Mouse (Mus musculus): ENCODE results near the gene Tgfa. TPM values are rescaled to one million over a fixed set of nuclear protein-coding genes. Genes with fewer than 3 reads are reported as not detected.

The Tgfa gene
- polyA plus RNA-seq, 1 experiment from 2014 or later, result 7.8 TPM

- WGBS, result 35% methylated on average over 1 of the region's 1 CpGs
- Histone ChIP-seq H3K4me3 (no peak overlapping the region), H3K27me3 (no peaks in the 10 kb centered on the region), H3K4me1 (peaks cover 15% of the 10 kb centered on the region), H3K4me2 (no peak overlapping the region), H3K9me3 (no peaks in the 10 kb centered on the region), H3K9ac (no peak overlapping the region), H3K36me3 (no peaks in the 10 kb centered on the region), H3K27ac (no peak overlapping the region; the same call in 1 of the 2 replicates)
- ATAC-seq (ENCODE audit: insufficient number of reproducible peaks, low FRiP score, low TSS enrichment, low read depth), result peak; percentile 69; the same call in 1 of the 2 replicates
These were observed 122.0 kb downstream of the Tgfa start for GRCm38 (mm10) chr6:86317066-86317465.

GRCm38 (mm10) chr6:86318855-86319254, 123.8 kb downstream of the Tgfa start:
- WGBS, result 48% methylated on average over 4 of the region's 4 CpGs
- Histone ChIP-seq H3K27me3 (no peaks in the 10 kb centered on the region), H3K36me3 (no peaks in the 10 kb centered on the region), H3K4me3 (no peak overlapping the region), H3K27ac (no peak overlapping the region), H3K4me1 (peaks cover 13% of the 10 kb centered on the region), H3K4me2 (no peak overlapping the region), H3K9ac (no peak overlapping the region), H3K9me3 (no peaks in the 10 kb centered on the region)
- no peak for ATAC-seq (ENCODE audit: insufficient number of reproducible peaks, low FRiP score, low TSS enrichment, low read depth)

- H3K4me2 ChIP-seq, result no peak overlapping the region
- H3K4me1 ChIP-seq, result peaks cover 9% of the 10 kb centered on the region
- no peaks in the 10 kb centered on the region for H3K27me3 ChIP-seq
- H3K36me3 ChIP-seq, result no peaks in the 10 kb centered on the region
- WGBS, result 83% methylated on average over 5 of the region's 5 CpGs
- H3K4me3 ChIP-seq, result no peak overlapping the region
- no peaks in the 10 kb centered on the region for H3K9me3 ChIP-seq
- H3K9ac ChIP-seq, result no peak overlapping the region
- no peak for ATAC-seq (ENCODE audit: insufficient number of reproducible peaks, low FRiP score, low TSS enrichment, low read depth)
- no peak overlapping the region for H3K27ac ChIP-seq
These were observed 127.1 kb downstream of the Tgfa start for GRCm38 (mm10) chr6:86322031-86322563.

GRCm38 (mm10) chr6:86322991-86323390, 128.0 kb downstream of the Tgfa start:
- Histone ChIP-seq H3K36me3 (no peaks in the 10 kb centered on the region), H3K4me1 (peaks cover 7% of the 10 kb centered on the region; the same call in 1 of the 2 replicates), H3K9ac (no peak overlapping the region), H3K4me2 (no peak overlapping the region), H3K27ac (no peak overlapping the region), H3K4me3 (no peak overlapping the region), H3K9me3 (no peaks in the 10 kb centered on the region), H3K27me3 (no peaks in the 10 kb centered on the region)
- WGBS, result 89% methylated on average over 9 of the region's 9 CpGs
- no peak for ATAC-seq (ENCODE audit: insufficient number of reproducible peaks, low FRiP score, low TSS enrichment, low read depth)

- no peak for ATAC-seq (ENCODE audit: insufficient number of reproducible peaks, low FRiP score, low TSS enrichment, low read depth)
- Histone ChIP-seq H3K27ac (peak overlapping the region; percentile 55), H3K36me3 (no peaks in the 10 kb centered on the region), H3K9ac (no peak overlapping the region), H3K27me3 (no peaks in the 10 kb centered on the region), H3K4me3 (no peak overlapping the region), H3K9me3 (no peaks in the 10 kb centered on the region), H3K4me1 (peaks cover 7% of the 10 kb centered on the region), H3K4me2 (no peak overlapping the region)
- 47% methylated on average over 3 of the region's 3 CpGs for WGBS
These were observed 129.4 kb downstream of the Tgfa start for GRCm38 (mm10) chr6:86324400-86324799.

Other genes starting within 250 kb of the Tgfa start
- gene Dusp11, start 233.6 kb upstream of the Tgfa start, polyA plus RNA-seq (2015; fragmentation: Nextera tagmentation; extraction: Ambion mirVana), result 44.2 and 51.4 TPM in 2 replicates
- gene Figla, start 179.1 kb upstream of the Tgfa start, polyA plus RNA-seq (2015; fragmentation: Nextera tagmentation; extraction: Ambion mirVana), result not detected in 2 replicates
- 2.0 and 2.3 TPM in 2 replicates for gene Add2, start 166.5 kb upstream of the Tgfa start, polyA plus RNA-seq (2015; fragmentation: Nextera tagmentation; extraction: Ambion mirVana)
- gene Fam136a, start 170.4 kb downstream of the Tgfa start, polyA plus RNA-seq (2015; fragmentation: Nextera tagmentation; extraction: Ambion mirVana), result 110 and 122 TPM in 2 replicates
- 385 and 490 TPM in 2 replicates for gene Snrpg, start 176.1 kb downstream of the Tgfa start, polyA plus RNA-seq (2015; fragmentation: Nextera tagmentation; extraction: Ambion mirVana)
- 118 and 121 TPM in 2 replicates for gene Pcyox1, start 201.9 kb downstream of the Tgfa start, polyA plus RNA-seq (2015; fragmentation: Nextera tagmentation; extraction: Ambion mirVana)
- gene Tia1, start 209.0 kb downstream of the Tgfa start, polyA plus RNA-seq (2015; fragmentation: Nextera tagmentation; extraction: Ambion mirVana), result 162 and 165 TPM in 2 replicates
- gene Gm44790, start 231.4 kb downstream of the Tgfa start, polyA plus RNA-seq (2015; fragmentation: Nextera tagmentation; extraction: Ambion mirVana), result 0.42 TPM in 1 of 2 replicates, not detected in the other
- 22.9 and 24.5 TPM in 2 replicates for gene C87436, start 243.2 kb downstream of the Tgfa start, polyA plus RNA-seq (2015; fragmentation: Nextera tagmentation; extraction: Ambion mirVana)

Data from limb, embryonic 15.5 days (tissue).